Mouse (Mus musculus) liver, postnatal 0 days (tissue): Measurements from ENCODE around the gene Ptges2. TPM values are rescaled to one million over a fixed set of nuclear protein-coding genes. Genes with fewer than 3 reads are reported as not detected.
A peak's percentile ranks its signal among the peaks of the same experiment; 100 is the strongest.

Experiments
- ATAC-seq: fragments of 200-750 bp; cut with Nextera tagmentation; 2 replicates; pipeline ENCODE4 v1.8.0; 2017; ENCODE audit warnings: mild to moderate bottlenecking, moderate library complexity
- DNase-seq: peaks from one replicate; pipeline ENCODE4 v3.0.0-alpha.2; 2016
- H3K27ac ChIP-seq: fragments of 300-500 bp; sonication (generic); 2 replicates; pipeline ENCODE4 v1.5.1; 2014; ENCODE audit warnings: antibody characterized with exemption, moderate library complexity, mild to moderate bottlenecking, low read depth
- H3K27me3 ChIP-seq: fragments of 300-500 bp; sonication (generic); 2 replicates; pipeline ENCODE4 v1.6.1; 2014; ENCODE audit warnings: low read length, control low read depth, mixed read lengths; ENCODE audit not compliant: insufficient read depth
- H3K36me3 ChIP-seq: fragments of 300-500 bp; sonication (generic); replicated peaks from 2 replicates; pipeline ENCODE4 v1.6.1; 2014; ENCODE audit warnings: mild to moderate bottlenecking, control low read depth, low read length, moderate library complexity, mixed read lengths; ENCODE audit not compliant: insufficient read depth
- H3K4me1 ChIP-seq: fragments of 300-500 bp; sonication (generic); 2 replicates; pipeline ENCODE4 v1.6.1; 2014; ENCODE audit warnings: antibody characterized with exemption, mild to moderate bottlenecking, control low read depth; ENCODE audit not compliant: insufficient read depth
- H3K4me2 ChIP-seq: fragments of 300-500 bp; sonication (generic); 2 replicates; pipeline ENCODE4 v1.6.1; 2014; ENCODE audit warnings: low read depth, mild to moderate bottlenecking, low read length, moderate library complexity, mixed read lengths
- H3K4me3 ChIP-seq: fragments of 300-500 bp; sonication (generic); 2 replicates; pipeline ENCODE4 v1.5.1; 2014; ENCODE audit warnings: low read depth, low read length
- H3K9ac ChIP-seq: fragments of 300-500 bp; sonication (generic); replicated peaks from 2 replicates; pipeline ENCODE4 v1.6.1; 2014; ENCODE audit warnings: mild to moderate bottlenecking, moderate library complexity
- H3K9me3 ChIP-seq: fragments of 300-500 bp; sonication (generic); 2 replicates; pipeline ENCODE4 v1.6.1; 2016; ENCODE audit warnings: mild to moderate bottlenecking, control low read depth, low read length, mixed read lengths
- CTCF ChIP-seq: sonication (generic); IDR thresholded peaks from 2 replicates; pipeline ENCODE4 v1.5.1; 2016; ENCODE audit warnings: antibody characterized with exemption, low read depth
- EP300 ChIP-seq: IDR thresholded peaks from 2 replicates; pipeline ENCODE4 v1.6.1; 2016; ENCODE audit warnings: antibody characterized with exemption, low read depth, mild to moderate bottlenecking
- WGBS: fragments of 180-500 bp; shearing (Covaris S2); extraction: QIAGEN DNeasy Blood & Tissue Kit; methylation state at CpG from one replicate; pipeline ENCODE4 v1.1.7; 2014; ENCODE audit not compliant: insufficient replicate concordance; 5-methylcytosine and 5-hydroxymethylcytosine counted together
- polyA plus RNA-seq: library from polyadenylated mRNA; unstranded; fragments of >200 nt; fragmentation: Nextera tagmentation; extraction: Ambion mirVana; gene quantifications from 2 replicates; pipeline ENCODE4 v1.2.1, GENCODE M21; 2015

Ptges2 gene
- polyA plus RNA-seq, 1 experiment from 2014 or later: 13.8 TPM

GRCm38 (mm10) chr2:32449761-32450754 lies 54.4 kb downstream of the Ptges2 start, which contains the start of gene Naif1:
Naif1 (plus strand) TSS chr2:32450457.
- Histone ChIP-seq H3K9me3 (no peaks in the 10 kb centered on the region), H3K4me3 (peak within 1 kb of the TSS; percentile 93), H3K27ac (peak within 1 kb of the TSS; percentile 85), H3K36me3 (peaks cover 7% of the 10 kb centered on the region), H3K4me1 (peaks cover 56% of the 10 kb centered on the region), H3K27me3 (no peaks in the 10 kb centered on the region), H3K4me2 (peak within 1 kb of the TSS; percentile 97), H3K9ac (peak within 1 kb of the TSS; percentile 97)
- DNase-seq (peak; percentile 29), ATAC-seq (no peak)
- TF ChIP-seq EP300 (no peak), CTCF (no peak)
- 56% methylated on average over 15 of the region's 15 CpGs for WGBS

GRCm38 (mm10) chr2:32450881-32451844 lies 55.5 kb downstream of the Ptges2 start, which contains the start of gene Slc25a25:
Slc25a25 (minus strand) TSS chr2:32451445.
- DNase-seq (peak; percentile 99), ATAC-seq (peak; percentile 89)
- TF ChIP-seq CTCF (no peak), EP300 (no peak)
- Histone ChIP-seq H3K27me3 (no peaks in the 10 kb centered on the region), H3K9ac (peak within 1 kb of the TSS; percentile 97), H3K27ac (peak within 1 kb of the TSS; percentile 85), H3K9me3 (no peaks in the 10 kb centered on the region), H3K36me3 (peaks cover 5% of the 10 kb centered on the region), H3K4me1 (peaks cover 49% of the 10 kb centered on the region), H3K4me3 (peak within 1 kb of the TSS; percentile 93), H3K4me2 (peak within 1 kb of the TSS; percentile 97)
- 1% methylated on average over 90 of the region's 103 CpGs for WGBS

- peaks cover 45% of the 10 kb centered on the region for H3K4me1 ChIP-seq
- peak; percentile 94 for ATAC-seq
- H3K36me3 ChIP-seq: peaks cover 7% of the 10 kb centered on the region
- peak overlapping the region; percentile 93 for H3K4me3 ChIP-seq
- H3K9me3 ChIP-seq: no peaks in the 10 kb centered on the region
- TF ChIP-seq EP300: peak; percentile 87
- no peak for TF ChIP-seq CTCF
- H3K27me3 ChIP-seq: no peaks in the 10 kb centered on the region
- peak overlapping the region; percentile 50 for H3K9ac ChIP-seq
- under 1% methylated on average over 25 of the region's 25 CpGs for WGBS
- H3K27ac ChIP-seq: peak overlapping the region; percentile 85
- DNase-seq: peak; percentile 98
- peak overlapping the region; percentile 97 for H3K4me2 ChIP-seq
These were observed 56.2 kb downstream of the Ptges2 start for GRCm38 (mm10) chr2:32451870-32452372.

GRCm38 (mm10) chr2:32452441-32452971 lies 56.8 kb downstream of the Ptges2 start:
- peak overlapping the region; percentile 75 for H3K4me2 ChIP-seq
- no peak for ATAC-seq
- no peaks in the 10 kb centered on the region for H3K27me3 ChIP-seq
- H3K36me3 ChIP-seq: peaks cover 7% of the 10 kb centered on the region
- WGBS: 87% methylated on average over 16 of the region's 16 CpGs
- H3K27ac ChIP-seq: peak overlapping the region; percentile 79
- peak; percentile 40 for DNase-seq
- H3K9ac ChIP-seq: peak overlapping the region; percentile 50
- TF ChIP-seq EP300 (no peak), CTCF (peak; percentile 31)
- H3K4me3 ChIP-seq: peak overlapping the region; percentile 41
- no peaks in the 10 kb centered on the region for H3K9me3 ChIP-seq
- peaks cover 43% of the 10 kb centered on the region for H3K4me1 ChIP-seq

GRCm38 (mm10) chr2:32453641-32454303 lies 58.1 kb downstream of the Ptges2 start:
- WGBS: 76% methylated on average over 5 of the region's 5 CpGs
- no peak for ATAC-seq

More at GRCm38 (mm10) chr2:32453641-32454303, 58.1 kb downstream of the Ptges2 start:
- DNase-seq: no peak
- H3K4me2 ChIP-seq: peak overlapping the region; percentile 75; the same call in 1 of the 2 replicates
- H3K4me1 ChIP-seq: peaks cover 34% of the 10 kb centered on the region
- peaks cover 7% of the 10 kb centered on the region for H3K36me3 ChIP-seq
- no peaks in the 10 kb centered on the region for H3K27me3 ChIP-seq
- H3K9ac ChIP-seq: no peak overlapping the region
- TF ChIP-seq EP300 (no peak), CTCF (no peak)
- no peaks in the 10 kb centered on the region for H3K9me3 ChIP-seq
- H3K27ac ChIP-seq: no peak overlapping the region
- H3K4me3 ChIP-seq: no peak overlapping the region
